Mouse (Mus musculus): ENCODE measurements at regions not wholly inside any gene's neighbourhood (a gene's known extent, or its start where the extent isn't known, plus 50 kb on each side); places are given as distances from the start of the nearest gene placed in this dataset.

- ATAC-seq (replicated peaks; ENCODE audit: low read depth, poor library complexity, severe bottlenecking) = no peak
These were observed 133.0 kb upstream of the Btbd3 start for GRCm38 (mm10) chr2:138123331-138123730.

DNA sequence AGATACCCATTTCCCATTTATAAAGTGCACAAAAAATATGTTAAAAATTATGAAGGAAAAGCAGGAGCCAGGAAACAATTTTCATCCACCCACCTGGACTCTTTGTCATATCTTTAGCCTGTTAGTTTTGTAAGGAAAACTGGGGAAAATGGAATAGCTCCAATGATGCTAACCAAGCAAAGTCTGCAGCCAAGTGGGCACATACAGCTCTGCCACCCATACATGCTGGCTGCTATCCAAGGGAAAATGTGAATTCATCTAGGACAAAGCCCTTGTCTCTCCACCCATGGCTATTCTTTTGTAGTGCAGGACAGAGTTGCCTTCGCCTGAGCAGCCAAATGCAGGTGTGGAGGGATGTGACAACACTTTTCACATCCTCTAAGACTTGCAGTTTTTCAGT is 135.5 kb upstream of the Btbd3 start:
- ATAC-seq (replicated peaks; ENCODE audit: low read depth, poor library complexity, severe bottlenecking) = no peak

GRCm38 (mm10) chr2:138120131-138120530 is 136.2 kb upstream of the Btbd3 start:
- ATAC-seq (replicated peaks; ENCODE audit: low read depth, poor library complexity, severe bottlenecking) = no peak

DNA sequence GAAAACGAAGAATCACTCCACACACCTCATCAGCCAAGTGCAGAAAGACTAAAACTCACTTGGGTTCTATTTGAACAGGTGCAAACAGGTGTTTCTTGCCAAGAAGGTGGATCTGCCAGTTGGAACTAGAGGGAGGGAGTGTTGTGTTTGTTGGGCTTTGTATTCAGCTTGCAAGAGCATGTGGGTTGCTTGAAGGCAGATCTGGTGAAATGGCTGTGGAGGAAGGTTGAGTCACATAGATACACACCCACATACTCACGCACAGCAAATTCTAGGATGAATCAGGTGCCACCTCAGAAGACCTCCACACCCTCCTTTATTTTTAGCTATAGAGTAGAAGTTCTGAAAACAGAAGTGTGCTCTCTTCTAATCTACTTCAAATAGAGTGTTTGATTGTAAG is 156.6 kb upstream of the Btbd3 start:
- ATAC-seq (replicated peaks; ENCODE audit: low read depth, poor library complexity, severe bottlenecking) = no peak

DNA sequence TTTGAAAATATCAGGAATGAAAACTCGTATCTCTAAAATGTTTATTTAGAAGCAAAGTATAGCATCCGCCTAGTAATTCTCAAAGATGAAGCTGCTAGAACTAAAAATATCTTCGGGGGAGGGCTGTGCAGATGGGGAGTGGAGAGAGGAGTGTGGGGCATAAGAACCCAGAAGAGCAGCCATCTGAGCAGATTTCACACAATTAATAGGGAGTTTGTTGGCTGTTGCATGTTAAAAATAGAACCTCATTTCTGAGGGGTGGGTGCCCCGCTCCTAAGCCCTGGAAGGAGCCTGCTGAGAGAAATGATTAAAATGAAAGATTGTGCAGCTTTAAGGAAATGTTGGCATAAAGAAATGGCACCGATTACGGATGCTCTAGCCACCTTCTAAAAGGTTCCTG is 171.0 kb upstream of the Btbd3 start:
- ATAC-seq (replicated peaks; ENCODE audit: low read depth, poor library complexity, severe bottlenecking) = no peak

DNA sequence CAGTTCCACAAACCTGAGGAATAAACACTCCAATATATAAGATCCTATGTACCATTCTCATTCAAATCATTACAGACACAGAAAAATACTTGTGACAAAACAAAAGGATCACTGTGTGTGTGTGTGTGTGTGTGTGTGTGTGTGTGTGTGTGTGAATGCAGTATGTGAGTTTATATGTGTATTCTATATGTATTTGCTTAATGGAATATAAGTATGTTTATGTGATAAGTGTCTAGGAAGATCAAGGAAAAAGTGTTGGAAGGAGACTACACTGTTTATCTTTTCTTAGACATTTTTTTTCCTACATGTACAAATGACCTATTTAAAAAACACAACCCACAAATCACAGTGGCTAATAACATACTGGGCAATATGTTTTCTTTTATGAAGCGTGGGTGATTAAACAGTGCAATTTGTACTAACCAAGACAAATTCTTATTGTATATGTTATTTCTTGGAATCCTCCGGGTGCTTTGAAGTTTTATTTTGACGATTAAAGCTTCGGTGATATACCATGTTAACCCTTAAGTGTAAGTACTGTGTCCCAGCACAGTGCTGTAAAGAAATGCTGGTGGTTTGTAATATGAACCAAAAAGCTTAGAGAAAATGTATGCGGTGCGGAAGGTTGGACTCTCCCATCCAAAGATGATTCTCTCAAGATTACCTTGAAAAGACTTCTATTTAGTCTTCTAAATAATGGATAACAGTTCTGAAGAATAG is 171.6 kb upstream of the Btbd3 start:
- no peak for ATAC-seq (replicated peaks; ENCODE audit: low read depth, poor library complexity, severe bottlenecking)

- no peak for ATAC-seq (replicated peaks; ENCODE audit: low read depth, poor library complexity, severe bottlenecking)
These were observed 182.2 kb upstream of the Btbd3 start for GRCm38 (mm10) chr2:138074020-138074613.

DNA sequence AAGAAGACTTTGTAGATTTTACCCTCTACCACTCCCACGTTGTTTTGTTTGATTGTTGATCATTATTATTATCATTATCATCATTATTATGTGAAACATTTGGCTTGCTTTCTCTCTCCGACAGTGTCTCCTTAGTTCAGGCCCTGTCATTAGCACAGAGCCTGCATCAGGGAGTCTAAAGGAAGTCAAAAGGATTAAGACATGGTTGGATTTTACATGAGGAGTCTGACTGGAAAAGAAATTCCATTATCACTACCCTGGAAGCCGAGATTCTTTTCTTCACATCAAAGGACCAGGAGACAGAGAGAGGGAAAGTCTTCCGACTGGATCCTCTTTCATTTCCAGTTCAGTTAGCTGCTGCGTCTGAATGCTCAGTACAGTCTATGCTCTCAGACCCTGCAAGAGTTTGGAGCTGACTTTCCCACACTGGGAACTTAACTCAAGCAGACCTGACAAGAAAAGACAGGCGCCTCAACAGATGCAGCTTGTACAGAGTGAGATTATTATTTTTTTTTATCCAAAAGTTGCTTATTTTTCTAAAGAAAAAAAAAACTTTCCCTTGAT is 184.1 kb upstream of the Btbd3 start:
- no peak for ATAC-seq (replicated peaks; ENCODE audit: low read depth, poor library complexity, severe bottlenecking)

- ATAC-seq (replicated peaks; ENCODE audit: low read depth, poor library complexity, severe bottlenecking) = no peak
These were observed 203.3 kb upstream of the Btbd3 start for GRCm38 (mm10) chr2:138053081-138053480.

DNA sequence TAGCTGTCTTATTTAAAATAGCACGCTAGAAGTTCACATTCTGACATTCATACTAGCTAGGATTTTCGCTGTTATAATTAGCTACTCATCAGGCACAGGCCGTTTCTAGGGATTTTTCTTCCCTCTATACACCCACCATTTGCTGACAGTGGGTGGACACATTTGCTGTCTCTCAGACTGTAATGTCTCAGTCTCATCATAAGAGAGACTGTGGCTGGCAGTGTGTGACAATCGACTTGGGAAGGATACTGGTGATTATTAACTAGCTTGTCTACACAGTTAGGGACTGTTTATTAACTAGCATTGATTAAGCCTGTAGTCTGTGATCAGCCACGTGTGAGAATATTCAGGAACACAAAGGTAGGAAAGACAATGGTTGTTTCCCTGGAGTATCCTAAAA is 208.0 kb upstream of the Btbd3 start:
- ATAC-seq (replicated peaks; ENCODE audit: low read depth, poor library complexity, severe bottlenecking) = no peak

DNA sequence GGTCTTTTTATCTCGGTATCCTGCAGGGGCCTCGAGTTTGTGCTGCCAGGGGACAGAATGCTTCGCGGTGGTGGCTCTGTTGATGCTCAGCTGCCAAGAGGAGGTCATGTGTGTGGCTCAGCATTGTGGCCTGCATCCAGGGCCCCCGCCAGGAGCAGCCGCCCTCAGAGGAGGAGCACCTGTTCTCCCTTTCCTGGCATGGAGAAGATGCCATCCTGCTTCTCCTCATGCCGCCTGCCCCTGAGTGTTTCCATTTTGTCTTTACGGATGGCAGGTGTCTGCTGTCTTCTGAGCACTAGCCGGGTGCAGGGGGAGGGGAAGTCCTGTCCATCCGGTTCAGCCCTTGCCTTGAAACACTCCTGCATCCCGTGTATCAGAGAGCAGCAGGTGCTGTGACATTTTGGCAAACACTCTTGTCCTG is 208.6 kb upstream of the Btbd3 start:
- ATAC-seq (replicated peaks; ENCODE audit: low read depth, poor library complexity, severe bottlenecking) = no peak

DNA sequence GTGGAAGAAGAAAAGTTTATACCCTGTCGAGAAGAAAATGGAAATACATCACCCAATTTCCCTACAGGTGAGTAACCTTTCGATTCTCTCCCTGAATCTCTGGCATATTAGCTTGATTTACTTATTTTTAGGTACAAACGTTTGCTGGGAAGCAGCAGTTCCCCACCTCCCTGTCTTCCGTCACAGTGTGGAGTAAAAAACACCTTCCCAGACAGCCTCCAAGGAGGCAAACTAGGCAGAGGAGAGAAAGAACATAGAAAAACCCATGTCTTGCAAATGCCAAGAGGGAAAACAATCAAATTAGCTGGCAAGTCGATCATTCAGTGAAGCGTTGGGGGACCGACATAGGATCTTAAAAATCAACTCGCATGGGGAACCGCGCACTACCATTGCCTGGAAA is 209.0 kb upstream of the Btbd3 start:
- no peak for ATAC-seq (replicated peaks; ENCODE audit: low read depth, poor library complexity, severe bottlenecking)

DNA sequence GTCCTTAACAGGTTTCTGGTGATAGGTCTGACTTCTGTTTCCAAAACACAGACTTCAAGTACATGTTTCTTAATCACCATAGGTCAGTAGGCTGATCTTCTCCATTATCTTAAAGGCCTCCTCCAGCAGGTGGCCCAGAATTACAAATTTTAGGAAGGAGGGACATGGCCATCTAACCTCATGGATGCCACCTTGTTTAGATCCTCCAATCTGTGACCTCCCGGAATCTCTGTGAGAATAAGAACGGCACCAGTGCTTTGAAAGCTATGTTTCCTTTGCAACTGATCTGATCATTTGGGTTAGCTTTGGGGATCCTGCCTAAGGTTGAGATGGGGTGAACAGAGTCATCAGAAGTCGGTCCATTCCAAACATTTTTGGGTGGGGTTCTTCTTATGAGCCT is 209.4 kb upstream of the Btbd3 start:
- no peak for ATAC-seq (replicated peaks; ENCODE audit: low read depth, poor library complexity, severe bottlenecking)

GRCm38 (mm10) chr2:138045933-138046642 is 210.3 kb upstream of the Btbd3 start:
- ATAC-seq (replicated peaks; ENCODE audit: low read depth, poor library complexity, severe bottlenecking) = no peak

- ATAC-seq (replicated peaks; ENCODE audit: low read depth, poor library complexity, severe bottlenecking) = no peak
These were observed 215.7 kb upstream of the Btbd3 start for GRCm38 (mm10) chr2:138040706-138041105.

GRCm38 (mm10) chr2:138040302-138040701 is 216.1 kb upstream of the Btbd3 start:
- ATAC-seq (replicated peaks; ENCODE audit: low read depth, poor library complexity, severe bottlenecking) = no peak

DNA sequence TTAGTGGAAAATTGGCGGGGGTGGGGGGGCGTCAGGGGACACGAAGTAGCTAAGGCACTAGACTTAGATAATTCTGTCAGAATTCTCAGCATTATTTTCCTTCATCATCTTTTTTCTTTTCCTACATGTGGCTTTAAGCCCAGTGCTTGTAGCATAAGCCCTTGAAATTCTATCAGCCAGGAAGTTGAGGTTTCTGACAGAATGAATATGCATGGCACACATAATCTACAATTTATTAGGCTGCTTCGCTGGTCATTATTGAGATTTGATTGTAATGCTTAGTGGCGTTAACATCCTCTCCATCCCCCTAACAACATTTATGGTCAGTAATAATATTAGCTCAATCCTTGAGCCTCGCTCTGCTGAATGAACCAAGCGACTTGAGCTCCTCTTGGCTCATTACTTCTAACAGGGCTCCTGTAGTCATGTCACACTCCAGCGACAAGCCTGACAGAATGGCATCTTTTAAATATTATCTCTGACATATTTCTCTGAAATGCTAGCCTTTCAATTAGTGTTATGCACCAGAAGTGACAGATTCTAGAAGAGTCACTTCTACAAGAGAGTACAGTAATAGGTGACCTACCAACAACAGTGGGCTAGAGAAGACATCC is 222.1 kb upstream of the Btbd3 start:
- no peak for ATAC-seq (replicated peaks; ENCODE audit: low read depth, poor library complexity, severe bottlenecking)

DNA sequence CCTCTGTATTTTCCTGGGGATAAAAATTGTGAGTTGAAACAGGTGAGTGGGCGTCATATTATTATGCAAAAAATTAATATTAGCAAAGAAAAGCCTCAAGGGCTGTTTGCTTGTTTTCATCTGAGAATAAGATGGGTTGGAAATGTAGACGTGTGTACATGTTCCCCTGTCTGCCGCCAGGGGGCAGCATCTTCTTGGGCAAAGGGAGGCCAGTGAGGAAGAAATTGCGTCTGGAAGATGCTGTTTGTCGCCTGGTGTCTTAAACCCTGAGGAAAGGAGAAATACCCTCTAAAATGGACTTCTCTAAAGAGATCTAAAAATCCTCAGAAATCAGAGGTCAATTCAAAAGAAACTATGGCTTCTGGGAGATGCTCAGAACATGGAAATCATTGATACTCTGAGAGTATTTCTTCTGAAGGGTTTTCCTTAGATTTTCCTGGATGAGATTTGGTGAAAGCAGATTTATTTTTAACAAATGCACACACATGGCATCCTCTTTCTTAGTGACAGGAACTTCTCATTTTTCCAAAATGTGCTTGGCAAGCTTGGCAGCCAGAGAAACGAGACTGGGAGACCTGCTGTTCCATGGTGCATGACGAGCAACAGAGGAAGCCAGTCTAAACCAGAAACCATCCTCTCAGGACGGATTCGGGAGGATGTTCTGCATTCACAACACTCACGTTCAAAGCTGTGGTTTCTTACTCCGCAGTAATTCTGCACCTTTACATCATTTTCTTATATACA is 222.8 kb upstream of the Btbd3 start:
- peak; percentile 94 for ATAC-seq (replicated peaks; ENCODE audit: low read depth, poor library complexity, severe bottlenecking)

- ATAC-seq (replicated peaks; ENCODE audit: low read depth, poor library complexity, severe bottlenecking) = no peak
These were observed 229.0 kb upstream of the Btbd3 start for GRCm38 (mm10) chr2:138027411-138027810.

- ATAC-seq (replicated peaks; ENCODE audit: low read depth, poor library complexity, severe bottlenecking) = no peak
These were observed 232.8 kb upstream of the Btbd3 start for GRCm38 (mm10) chr2:138023558-138023957.
